Mouse (Mus musculus): ENCODE measurements around the gene Prpf4.

The Prpf4 gene

DNA sequence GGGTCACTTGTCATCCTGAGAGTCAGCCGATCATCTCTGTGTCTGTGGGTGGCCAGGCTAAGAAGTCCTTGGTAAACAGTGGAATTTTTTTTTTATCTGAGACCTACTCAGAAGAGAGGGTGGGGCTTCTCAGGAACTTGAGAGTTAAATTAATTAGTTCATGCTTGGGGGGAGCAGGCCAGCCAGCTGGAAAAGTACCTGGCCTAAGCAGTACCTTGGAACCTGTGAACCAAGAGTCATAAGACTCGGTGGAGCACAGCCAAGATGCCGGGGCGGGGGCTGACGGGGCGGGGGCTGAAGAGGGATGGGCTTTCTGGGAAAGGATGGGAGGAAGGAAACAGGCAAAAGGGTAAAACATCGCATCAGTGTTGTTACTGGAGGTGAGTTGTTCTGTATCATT, 29.3 kb downstream of the Prpf4 start:
- DNase-seq = no peak

DNA sequence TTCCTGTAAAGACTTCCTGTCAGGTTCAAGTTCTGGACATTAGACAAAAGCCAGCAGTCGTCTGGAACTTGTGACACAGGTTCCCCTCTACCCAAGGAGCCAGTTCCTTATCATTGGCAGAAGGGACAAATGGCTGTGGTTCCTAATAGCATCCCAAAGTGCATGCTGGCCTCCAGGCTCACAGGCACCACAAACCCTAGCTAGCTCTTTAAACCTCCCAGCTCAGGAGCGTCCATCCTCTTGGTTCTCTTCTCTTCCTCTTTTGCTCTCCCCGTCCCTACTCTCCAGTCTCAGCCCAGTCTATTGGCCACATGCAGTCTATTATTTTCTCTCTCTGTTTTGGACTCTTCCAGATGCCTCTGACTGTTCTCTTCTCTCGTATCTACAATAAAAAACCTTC, 31.2 kb downstream of the Prpf4 start:
- DNase-seq = no peak

DNA sequence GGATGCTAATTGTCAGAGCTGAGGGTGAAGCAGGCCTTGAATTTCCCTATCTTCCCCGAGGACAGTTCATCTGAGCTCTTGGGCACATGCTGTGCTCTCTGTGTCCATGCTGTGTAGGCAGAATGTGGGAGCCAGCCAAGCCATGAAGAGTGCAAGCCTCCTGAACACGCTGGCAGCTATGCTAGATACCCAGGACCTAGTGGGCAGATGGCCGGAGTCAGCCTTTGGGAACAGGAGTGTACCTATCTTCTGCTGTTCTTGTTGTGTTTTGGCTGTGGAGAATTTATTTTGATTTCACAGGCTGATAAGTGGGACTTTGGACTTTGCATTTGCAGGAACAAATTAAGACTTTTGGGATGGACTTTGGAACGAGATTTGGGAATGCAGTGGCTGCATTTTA, 31.9 kb downstream of the Prpf4 start:
- no peak for DNase-seq

DNA sequence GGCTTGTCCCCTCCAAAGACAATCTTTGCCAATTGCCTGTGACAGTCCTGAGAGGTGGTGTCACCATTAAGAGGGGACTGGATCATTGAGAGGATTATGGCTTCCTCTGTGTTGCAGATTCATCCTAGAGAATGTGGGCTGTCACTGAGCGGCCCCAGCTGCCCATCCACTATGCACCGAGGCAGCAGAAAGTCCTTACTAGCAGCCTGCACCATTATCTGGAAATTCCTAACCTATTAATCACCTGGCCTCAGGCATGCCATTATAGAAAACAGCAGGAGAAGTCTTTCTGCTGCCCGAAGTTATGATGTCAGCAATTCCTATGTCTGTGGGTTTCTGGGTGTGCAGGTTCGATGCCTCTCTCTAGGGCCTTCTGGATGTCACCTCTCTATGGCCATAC, 32.4 kb downstream of the Prpf4 start:
- no peak for DNase-seq

DNA sequence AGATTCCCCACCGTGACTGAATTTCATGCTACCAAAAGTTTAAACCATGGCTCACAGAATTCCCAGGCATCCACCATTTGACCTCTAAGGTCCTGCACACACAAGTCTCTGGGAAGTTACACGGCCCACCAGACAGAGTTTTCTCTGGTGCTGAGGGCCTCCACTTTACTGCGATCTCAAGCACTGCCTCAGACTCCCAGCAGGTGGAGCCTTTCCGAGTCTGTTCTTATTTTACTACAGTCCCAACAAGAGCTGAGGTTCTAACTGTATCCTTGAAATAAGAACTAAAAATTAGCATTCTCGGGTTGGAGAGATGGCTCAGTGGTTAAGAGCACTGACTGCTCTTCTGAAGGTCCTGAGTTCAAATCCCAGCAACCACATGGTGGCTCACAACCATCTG, 46.4 kb downstream of the Prpf4 start:
- no peak for DNase-seq

DNA sequence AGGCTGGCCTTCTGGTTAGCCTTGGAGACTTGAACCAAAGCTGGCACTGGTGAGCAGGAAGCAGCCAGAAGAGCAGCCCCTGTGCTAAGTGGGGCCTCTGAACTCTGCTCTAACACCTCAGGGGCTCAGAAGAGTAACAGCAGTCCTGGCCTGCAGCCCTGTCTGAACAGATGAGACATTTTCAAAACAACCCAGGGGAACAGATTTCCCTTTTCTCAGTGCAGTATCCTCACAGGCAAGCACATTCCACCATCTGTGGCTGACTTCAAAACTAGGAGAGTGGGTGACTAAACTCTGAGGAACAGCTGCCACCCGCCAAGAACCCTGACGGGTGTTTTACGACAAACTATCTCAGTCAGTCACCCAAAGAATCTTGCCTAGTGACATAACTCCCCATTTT, 50.5 kb downstream of the Prpf4 start:
- no peak for DNase-seq

DNA sequence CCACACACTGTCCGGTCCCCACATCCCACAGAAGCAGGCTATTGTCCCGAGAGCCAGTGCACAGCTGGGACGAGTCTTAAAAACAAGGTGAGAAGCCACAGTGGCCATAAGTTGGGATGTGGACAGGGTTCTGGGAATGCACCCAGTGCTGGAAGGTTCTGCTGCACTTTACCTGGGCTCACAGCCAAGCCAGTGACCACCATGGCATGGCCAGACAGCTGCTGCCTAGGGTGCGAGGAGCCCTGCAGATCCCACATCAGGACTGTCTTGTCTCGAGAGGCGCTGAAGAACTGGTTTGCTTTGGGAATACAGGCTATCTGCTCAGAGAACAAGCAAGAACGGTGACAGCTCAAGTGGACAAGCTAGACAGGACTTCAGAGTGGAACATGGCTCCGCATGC, 51.8 kb downstream of the Prpf4 start:
- no peak for DNase-seq

DNA sequence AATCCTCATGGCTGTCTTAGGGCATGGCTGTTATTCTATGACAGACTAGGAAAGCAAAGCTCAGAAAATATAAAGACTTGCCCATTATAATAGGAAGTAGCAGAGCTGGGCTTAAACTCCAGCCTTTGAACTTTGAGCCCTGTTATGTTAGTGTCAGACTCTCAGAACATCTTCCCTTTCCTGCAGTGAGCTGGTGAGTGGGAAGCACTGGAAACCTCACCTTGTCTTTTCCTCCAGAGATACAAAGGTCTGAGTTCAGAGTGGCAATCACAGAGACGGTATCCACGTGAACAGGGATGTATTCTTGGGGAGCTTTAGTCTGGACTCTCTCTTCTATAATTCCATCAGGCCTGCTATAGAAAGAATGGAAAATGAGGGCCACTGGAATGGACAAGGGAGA, 54.5 kb downstream of the Prpf4 start:
- no peak for DNase-seq

DNA sequence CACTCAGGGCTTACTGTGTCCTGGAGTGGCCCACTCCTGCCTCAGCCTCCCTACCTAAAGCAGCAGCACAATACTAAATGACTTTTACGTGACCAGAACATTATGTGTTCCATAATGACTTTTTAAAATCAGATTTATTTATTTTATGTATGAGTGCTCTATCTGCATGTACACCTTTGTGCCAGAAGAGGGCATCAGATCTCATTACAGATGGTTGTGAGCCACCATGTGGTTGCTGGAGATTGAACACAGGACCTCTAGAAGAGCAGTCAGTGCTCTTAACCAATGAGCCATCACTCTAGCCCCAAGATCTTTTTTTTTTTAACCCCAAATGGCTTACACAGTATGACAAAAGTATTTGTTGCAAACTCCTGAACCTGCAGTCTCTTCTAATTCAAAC, 59.6 kb downstream of the Prpf4 start:
- no peak for DNase-seq

DNA sequence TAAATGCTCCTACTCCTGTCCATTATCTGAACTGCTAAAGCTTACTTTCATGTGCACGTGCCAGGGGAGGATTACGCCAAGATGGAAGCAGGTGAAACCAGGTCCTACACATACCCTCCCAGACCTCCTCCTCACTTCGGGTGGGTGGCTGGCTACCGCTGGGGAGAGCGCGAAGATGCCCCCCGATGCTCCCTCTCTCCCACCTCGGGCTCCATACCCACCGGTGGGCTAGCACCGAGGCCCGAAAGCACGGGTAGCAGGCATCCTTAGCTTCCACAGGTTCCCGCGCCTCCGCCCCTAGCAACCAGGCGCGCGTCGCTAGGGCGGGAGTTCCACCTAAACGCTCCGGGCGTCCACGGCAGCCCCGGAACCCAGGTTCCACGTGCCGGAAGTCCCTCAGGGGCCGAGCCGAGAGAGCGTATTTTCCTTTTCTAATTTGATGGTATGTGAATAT, 62.0 kb downstream of the Prpf4 start, which contains the start of gene Wdr31:
Gene Wdr31 (minus strand): TSS at position 299 of the 454 bp plus-strand sequence.
- peak; percentile 94 for DNase-seq

DNA sequence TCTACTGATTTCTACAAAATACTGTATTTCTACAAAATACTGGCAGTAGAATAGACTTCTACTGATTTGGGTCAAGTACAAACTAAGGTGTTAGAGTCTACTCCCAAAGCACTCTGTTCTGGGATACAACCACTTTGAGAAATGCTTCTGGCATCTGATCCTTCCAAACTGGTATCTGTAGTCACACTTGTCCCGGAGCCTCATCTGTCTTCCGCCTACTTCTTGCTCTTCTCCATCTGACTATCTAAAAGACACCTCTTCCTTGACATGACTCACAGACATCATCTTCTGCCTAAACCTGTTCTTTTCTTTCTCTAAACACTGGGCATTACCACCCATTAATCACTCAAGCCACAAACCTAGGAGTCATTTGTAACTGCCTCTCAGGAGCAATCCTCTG, 63.5 kb downstream of the Prpf4 start:
- DNase-seq = no peak

DNA sequence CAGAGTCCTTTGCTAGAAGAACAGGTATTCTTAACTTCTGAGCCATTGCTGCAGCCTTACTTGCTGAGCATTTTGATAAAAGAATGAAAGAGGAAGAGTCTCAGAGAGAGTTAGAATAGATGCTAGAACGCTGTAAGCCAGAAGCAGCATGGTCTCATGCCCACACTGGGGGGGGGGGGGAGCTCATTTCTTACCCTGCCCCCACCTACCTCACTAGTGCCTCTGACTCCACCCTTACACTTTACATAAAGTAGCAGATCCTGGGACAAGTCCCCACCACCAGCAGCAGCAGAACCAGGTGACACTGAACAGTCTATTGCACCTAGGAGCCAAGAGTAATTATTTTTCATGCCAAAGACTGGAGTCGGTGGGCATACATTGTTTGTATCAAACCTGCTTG, 66.5 kb downstream of the Prpf4 start:
- no peak for DNase-seq

DNA sequence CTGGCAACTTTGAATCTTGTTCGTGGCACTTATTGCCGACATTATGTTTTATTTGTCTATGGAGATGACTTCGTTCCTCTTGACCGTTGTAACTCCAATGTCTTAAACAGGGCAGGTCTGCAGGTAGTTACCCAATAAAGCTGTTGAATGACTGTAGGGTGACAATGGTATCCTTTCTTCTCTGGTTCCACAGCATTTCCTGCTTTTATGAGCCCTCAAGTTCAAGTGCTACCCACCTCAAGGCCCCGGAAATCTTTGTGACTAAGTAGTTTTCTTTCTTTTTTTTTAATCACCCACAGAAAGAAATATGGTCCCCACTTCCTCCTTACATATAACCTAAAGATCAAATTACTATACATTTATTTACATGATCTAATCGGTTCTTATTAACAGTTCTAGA, 67.2 kb downstream of the Prpf4 start:
- no peak for DNase-seq
